Mouse (Mus musculus) lung, postnatal 10 days (tissue): ENCODE data around the gene Atp5d.

Source experiments
- DNase-seq: peaks from one replicate; pipeline ENCODE4 v3.0.0; 2021

Atp5d gene

GRCm38 (mm10) chr10:80117736-80118135, 20.7 kb upstream of the Atp5d start:
- no peak for DNase-seq

DNA sequence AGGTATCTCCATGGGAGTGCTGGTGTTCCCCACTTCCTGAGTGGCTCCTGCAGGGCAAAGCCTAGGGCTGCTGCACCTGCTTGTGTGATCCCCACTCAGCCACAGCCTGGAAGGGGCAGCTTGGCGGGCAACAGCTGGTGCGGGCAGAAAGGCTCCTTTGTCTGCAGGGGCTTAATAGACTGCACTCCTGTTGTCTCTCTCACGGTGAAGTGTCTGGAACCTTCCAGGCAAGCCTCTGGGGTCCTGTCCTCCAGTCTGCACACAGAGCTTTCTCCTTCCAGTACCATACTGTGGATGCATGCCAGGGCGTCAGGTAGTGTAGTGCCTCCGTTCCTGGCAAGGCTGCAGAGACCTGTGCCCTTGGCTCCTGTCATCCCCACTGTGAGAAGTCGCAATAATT, 19.9 kb upstream of the Atp5d start:
- no peak for DNase-seq

GRCm38 (mm10) chr10:80120146-80120545, 18.3 kb upstream of the Atp5d start:
- DNase-seq = no peak

DNA sequence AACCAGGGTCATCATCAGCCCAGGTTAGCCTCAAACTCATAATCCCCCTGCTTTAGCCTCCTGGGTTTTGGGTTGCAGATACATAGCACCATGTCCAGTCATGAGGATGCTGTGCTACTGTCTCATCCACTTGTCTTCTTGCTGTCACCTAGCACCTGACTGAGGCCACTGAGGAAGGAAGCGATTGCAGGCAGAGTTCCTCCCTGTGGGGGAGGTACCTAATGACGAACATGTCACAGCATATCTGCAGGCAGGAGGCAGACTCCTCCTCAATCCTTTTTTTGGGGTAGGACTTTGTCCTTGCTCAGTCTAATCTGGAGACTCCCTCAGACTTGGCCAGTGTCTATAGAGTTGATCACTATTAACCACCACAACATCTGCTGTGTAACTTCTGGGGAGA, 16.8 kb upstream of the Atp5d start:
- no peak for DNase-seq

DNA sequence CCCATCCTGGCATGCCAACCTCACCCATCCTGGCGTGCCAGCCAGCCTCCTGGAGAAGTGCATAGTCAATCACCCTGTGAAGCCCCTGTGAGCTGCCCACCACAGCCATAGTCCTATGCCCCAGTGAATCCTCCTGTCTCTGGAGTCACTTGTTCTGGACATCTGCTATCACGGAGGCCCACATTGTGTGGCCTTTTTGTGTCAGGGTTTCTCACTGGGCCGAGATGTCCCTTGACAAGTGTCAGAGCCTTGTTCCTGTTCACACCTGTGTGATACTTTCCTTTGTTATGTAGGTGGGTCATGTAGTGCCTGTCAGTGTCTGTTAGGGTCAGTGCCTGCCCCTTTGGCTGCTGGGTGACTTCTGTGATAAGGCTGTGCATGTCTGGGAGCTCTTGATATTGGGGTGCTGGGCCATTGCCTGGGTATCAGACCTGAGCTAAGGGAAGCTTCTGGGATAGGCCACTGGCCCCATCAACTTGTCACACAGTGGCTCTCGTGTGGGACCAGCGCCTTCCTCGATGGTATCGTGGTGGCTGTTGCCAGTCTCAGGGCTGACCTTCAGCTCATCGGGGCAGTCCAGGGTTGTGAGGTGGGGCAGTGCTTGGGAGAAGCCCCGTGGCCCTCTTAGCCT, 14.4 kb upstream of the Atp5d start:
- no peak for DNase-seq

DNA sequence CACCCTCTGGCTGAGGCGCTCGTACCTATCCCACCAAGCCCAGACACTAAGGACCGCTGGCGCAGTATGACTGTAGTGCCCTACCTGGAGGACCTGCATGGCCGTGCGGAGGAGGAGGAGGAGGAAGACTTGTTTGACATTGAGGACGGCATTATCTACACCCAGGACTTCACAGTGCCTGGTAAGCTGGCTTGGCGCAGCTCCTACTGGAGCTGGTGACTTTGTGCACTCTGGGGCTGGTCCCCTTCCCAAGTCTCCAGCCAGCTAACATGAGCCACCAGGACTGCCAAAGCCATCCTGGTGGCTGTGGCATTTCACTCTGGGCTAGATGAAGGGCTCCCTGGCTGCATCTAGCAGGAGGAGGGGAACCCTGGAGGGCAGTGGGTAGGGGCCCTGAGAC, 10.5 kb upstream of the Atp5d start:
- no peak for DNase-seq

GRCm38 (mm10) chr10:80129846-80130245, 8.6 kb upstream of the Atp5d start:
- no peak for DNase-seq

- peak; percentile 44 for DNase-seq
These were observed 7.9 kb upstream of the Atp5d start for GRCm38 (mm10) chr10:80130403-80131031.

- DNase-seq = no peak
These were observed 7.0 kb upstream of the Atp5d start for GRCm38 (mm10) chr10:80131316-80131951.

DNA sequence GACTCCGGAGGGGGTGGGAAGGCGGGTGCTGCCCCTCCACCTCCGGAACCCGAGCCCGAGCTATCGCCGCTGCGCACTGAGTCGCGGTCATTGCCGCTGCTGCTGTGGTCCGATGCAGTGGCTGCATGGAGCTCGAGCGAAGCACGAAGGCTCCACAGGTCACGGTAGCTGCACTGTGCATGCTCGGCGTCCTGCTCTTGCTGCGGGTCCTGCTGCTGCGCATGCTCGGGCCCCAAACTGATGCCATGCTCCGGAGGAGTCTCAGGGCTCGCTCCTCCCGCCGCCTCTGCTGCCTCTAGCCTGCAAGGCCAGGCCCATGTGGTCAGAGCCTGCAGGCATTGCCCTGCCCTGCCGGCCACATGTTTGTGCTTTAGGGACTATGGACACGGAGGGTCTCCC, 6.5 kb upstream of the Atp5d start:
- DNase-seq = no peak

DNA sequence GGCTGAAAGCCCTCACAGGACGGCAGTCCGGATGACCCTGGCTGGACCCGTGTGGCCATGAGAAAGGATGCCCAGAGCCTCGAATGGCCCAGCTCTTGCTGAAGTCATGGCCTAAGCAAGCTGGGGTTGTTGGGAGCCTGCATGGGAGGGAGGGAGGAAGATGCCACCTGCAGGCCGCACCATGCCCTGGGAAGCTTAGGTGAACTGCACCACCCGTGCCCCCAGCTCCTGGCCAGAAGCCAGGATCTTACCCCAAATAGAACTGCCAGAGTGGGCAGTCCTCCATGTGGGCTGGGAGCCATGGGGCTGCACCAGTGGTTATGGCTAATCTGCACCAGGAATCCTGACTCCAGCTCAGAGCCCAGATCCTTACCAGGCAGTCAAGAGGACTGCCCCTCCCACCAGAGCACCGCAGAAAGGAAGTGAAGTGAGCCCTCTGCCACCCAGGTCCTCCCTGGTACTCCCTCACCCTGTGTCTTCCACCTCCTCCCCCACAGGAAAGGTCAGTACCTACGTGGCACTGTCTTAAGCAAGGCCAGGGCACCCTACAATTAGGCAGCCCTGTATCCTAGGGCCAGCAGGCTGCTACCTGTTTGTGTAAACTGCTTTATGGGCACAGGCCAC, 5.1 kb upstream of the Atp5d start:
- DNase-seq = peak; percentile 30

- peak; percentile 48 for DNase-seq
These were observed 4.0 kb upstream of the Atp5d start for GRCm38 (mm10) chr10:80134421-80134820.

DNA sequence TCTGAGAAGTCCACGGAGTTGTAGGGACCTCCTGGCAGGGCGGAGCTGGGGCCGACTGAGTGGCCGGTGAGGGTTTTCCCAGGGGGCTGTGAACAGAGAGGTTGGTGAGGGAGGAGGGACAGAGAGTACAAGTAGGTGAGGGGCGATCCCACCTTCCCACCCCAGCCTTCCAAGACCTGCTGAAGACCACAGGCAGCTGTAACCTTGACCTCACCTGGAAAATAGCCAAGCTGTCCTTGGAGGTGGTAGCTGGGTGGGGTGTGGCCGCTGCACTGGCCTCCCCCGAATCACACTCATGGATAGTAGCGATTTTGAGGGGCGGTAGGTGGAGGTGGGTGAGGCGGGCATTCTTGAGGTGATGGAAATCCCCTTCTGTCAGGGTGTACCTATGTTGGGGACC, 3.3 kb upstream of the Atp5d start:
- peak; percentile 17 for DNase-seq

DNA sequence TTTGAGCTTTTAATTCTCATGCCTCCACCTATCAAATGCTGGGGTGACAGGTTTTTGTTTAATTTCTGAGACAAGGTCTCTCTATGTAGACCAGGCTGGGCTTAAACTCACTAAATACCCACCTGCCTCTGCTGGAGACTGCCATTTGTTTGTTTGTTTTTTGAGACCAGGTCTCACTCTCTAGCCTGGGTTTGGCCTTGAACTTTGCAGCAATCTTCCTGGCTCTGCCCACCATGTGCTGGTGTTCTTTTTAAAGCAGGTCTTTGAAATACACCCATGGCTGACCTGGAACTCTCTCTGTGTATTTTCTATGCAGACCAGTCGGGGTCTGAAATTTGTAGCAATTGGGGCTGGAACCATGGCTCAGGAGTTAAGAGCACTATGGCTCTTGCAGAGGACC, 2.8 kb upstream of the Atp5d start:
- no peak for DNase-seq

GRCm38 (mm10) chr10:80136179-80136951, 2.1 kb upstream of the Atp5d start:
- peak; percentile 21 for DNase-seq

DNA sequence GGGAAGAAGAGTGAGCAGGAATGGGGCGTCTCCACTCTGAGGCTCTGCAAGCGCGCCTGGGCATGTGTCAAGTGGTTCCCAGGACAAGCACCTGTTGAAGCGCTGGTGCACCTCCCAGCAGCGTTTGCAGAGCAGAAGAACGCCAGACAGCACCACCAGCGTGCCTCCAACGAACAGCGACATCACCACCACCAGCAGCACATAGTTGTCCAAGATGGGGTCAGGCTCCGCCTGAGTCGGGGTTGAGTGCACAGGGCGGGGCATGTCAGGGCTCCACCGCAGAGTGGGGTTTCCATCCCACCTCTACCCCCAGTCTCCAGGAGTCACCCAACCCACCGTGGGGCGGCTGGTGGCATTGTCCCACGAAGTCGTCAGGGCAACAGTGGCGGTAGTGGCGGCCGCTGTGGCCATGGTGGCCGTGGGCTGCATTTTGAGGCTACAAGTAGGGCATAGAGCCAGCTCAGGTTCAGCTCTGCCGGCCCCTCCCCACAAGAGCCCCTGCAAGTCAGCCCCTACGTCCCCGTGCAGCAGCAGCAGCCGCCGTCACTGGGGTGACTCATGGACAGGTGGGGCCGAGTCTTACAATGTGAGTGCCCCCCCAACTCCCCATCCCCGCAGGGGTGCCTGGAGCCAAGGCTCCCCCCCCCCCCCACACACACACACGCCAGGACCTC, 1.3 kb upstream of the Atp5d start:
- peak; percentile 54 for DNase-seq

GRCm38 (mm10) chr10:80137626-80138552, 543 bp upstream of the Atp5d start:
- no peak for DNase-seq

- DNase-seq = no peak
These were observed 975 bp downstream of the Atp5d start for GRCm38 (mm10) chr10:80139439-80139775.

DNA sequence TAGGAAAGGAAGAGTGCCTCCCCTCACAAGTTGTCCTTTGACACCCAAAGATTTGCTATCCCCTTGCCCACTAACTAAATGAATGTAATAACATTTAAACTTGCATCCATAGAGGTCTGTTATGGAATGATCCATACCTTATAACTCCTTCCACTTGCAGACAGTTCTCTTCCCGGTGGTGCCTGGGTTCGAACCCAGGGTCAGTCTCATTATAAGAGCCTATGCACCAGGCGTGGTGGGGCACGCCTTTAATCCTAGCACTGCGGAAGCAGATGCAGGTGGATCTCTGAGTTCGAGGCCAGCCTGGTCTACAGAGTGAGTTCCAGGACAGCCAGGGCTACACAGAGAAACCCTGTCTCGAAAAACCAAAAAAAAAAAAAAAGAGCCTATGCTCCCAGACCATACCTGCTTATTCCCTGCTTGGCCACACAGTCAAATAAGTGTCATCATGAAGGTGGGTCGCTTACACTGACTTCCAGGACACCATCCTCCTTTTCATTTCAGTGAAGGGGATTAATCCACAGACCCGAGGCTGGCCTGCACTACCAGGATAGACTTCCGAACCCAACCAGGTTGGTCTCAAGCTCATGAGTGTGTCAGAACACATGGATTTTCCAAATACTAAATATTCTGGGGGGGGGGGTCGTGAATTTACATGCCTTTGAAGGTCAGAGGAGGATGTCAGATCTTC, 1.7 kb downstream of the Atp5d start:
- DNase-seq = no peak

GRCm38 (mm10) chr10:80140666-80141035, 2.2 kb downstream of the Atp5d start, which contains the start of gene Cbarp:
Gene Cbarp, minus strand, starts transcription at chr10:80140835.
- DNase-seq = no peak

GRCm38 (mm10) chr10:80141243-80141642, 2.8 kb downstream of the Atp5d start:
- peak; percentile 98 for DNase-seq
